Mouse (Mus musculus) activated CD4-positive, CD25-positive, alpha-beta regulatory T cell, adult 4 months (primary cell): ENCODE measurements around the gene Ywhag. TPM values are rescaled to one million over a fixed set of nuclear protein-coding genes. Genes with fewer than 3 reads are reported as not detected.

Experiments used
- ATAC-seq: one replicate; pipeline ENCODE4 v1.8.0; 2017
- polyA plus RNA-seq, 2 experiments: library from polyadenylated mRNA; unstranded; fragments of 100-300 nt; shearing (Covaris generic); gene quantifications; one replicate each; pipeline ENCODE4 v1.2.1; 2017

The Ywhag gene
- 10 to 100 TPM; 34.1 to 56.7 TPM for polyA plus RNA-seq

GRCm38 (mm10) chr5:135934481-135935175 lies at the start of gene Ywhag:
Gene Ywhag (minus strand): TSS chr5:135934616.
- peak; percentile 92 for ATAC-seq

- no peak for ATAC-seq
These were observed 48.0 kb upstream of the Ywhag start for GRCm38 (mm10) chr5:135982398-135982797.

GRCm38 (mm10) chr5:135979904-135980303 lies 45.5 kb upstream of the Ywhag start, which contains the start of gene Zp3:
Gene Zp3 (plus strand): TSS chr5:135980099.
- no peak for ATAC-seq

- ATAC-seq, result no peak
These were observed 45.0 kb upstream of the Ywhag start for GRCm38 (mm10) chr5:135979381-135979780.

- no peak for ATAC-seq
These were observed 41.7 kb upstream of the Ywhag start for GRCm38 (mm10) chr5:135975893-135976668.

GRCm38 (mm10) chr5:135974365-135974764 lies 39.9 kb upstream of the Ywhag start, which contains the start of gene Ssc4d:
Gene Ssc4d (minus strand): TSS chr5:135974531.
- ATAC-seq, result no peak

- ATAC-seq, result no peak
These were observed 37.5 kb upstream of the Ywhag start for GRCm38 (mm10) chr5:135971876-135972275.

- no peak for ATAC-seq
These were observed 35.8 kb upstream of the Ywhag start for GRCm38 (mm10) chr5:135970247-135970646.

GRCm38 (mm10) chr5:135968781-135969180 lies 34.4 kb upstream of the Ywhag start:
- no peak for ATAC-seq

- no peak for ATAC-seq
These were observed 32.5 kb upstream of the Ywhag start for GRCm38 (mm10) chr5:135966866-135967265.

- ATAC-seq, result no peak
These were observed 31.1 kb upstream of the Ywhag start for GRCm38 (mm10) chr5:135965501-135965930.

- ATAC-seq, result no peak
These were observed 28.8 kb upstream of the Ywhag start for GRCm38 (mm10) chr5:135963280-135963627.

- ATAC-seq, result peak; percentile 83
These were observed 28.3 kb upstream of the Ywhag start for GRCm38 (mm10) chr5:135962492-135963279.

- no peak for ATAC-seq
These were observed 27.7 kb upstream of the Ywhag start for GRCm38 (mm10) chr5:135962125-135962491.

GRCm38 (mm10) chr5:135960909-135961635 lies 26.7 kb upstream of the Ywhag start:
- ATAC-seq, result no peak

- ATAC-seq, result no peak
These were observed 25.5 kb upstream of the Ywhag start for GRCm38 (mm10) chr5:135959911-135960310.

- ATAC-seq, result no peak
These were observed 24.0 kb upstream of the Ywhag start for GRCm38 (mm10) chr5:135958367-135958766.

GRCm38 (mm10) chr5:135957207-135957974 lies 23.0 kb upstream of the Ywhag start:
- peak; percentile 83 for ATAC-seq

GRCm38 (mm10) chr5:135956300-135957206 lies 22.1 kb upstream of the Ywhag start:
- ATAC-seq, result no peak

GRCm38 (mm10) chr5:135952830-135953229 lies 18.4 kb upstream of the Ywhag start:
- no peak for ATAC-seq
